Mouse (Mus musculus): Measurements from ENCODE around the gene Acta2. TPM values are rescaled to one million over a fixed set of nuclear protein-coding genes. Genes with fewer than 3 reads are reported as not detected.

Gene Acta2
- polyA plus RNA-seq, 1 experiment from 2014 or later: 11.9 TPM

GRCm38 (mm10) chr19:34291379-34291778 is 36.0 kb upstream of the Acta2 start:
- H3K4me3 ChIP-seq (ENCODE audit: low read depth, low read length): no peak overlapping the region
- 61% methylated on average over 8 of the region's 8 CpGs for WGBS
- H3K4me2 ChIP-seq (ENCODE audit: low read length): peak overlapping the region; percentile 83; the same call in 1 of the 2 replicates

GRCm38 (mm10) chr19:34290872-34291341 is 35.5 kb upstream of the Acta2 start:
- H3K27ac ChIP-seq (ENCODE audit: low read length): no peak overlapping the region
- H3K4me1 ChIP-seq (ENCODE audit: control insufficient read depth, insufficient read depth, low read length): peaks cover 13% of the 10 kb centered on the region
- 20% methylated on average over 15 of the region's 15 CpGs for whole genome bisulfite sequencing
- peak overlapping the region; percentile 38 for H3K4me3 ChIP-seq (ENCODE audit: low read depth, low read length)
- no peaks in the 10 kb centered on the region for H3K36me3 ChIP-seq (ENCODE audit: control insufficient read depth, insufficient read depth, low read length)
- H3K9me3 ChIP-seq (replicated peaks; ENCODE audit: control insufficient read depth, low read length, poor library complexity, severe bottlenecking): no peaks in the 10 kb centered on the region
- peak overlapping the region; percentile 83 for H3K4me2 ChIP-seq (ENCODE audit: low read length)
- ATAC-seq: no peak; the same call in 1 of the 2 replicates
- H3K9ac ChIP-seq (ENCODE audit: low read depth, low read length): peak overlapping the region; percentile 36; the same call in 1 of the 2 replicates
- H3K27me3 ChIP-seq (ENCODE audit: control insufficient read depth, insufficient read depth, low read depth, low read length): no peaks in the 10 kb centered on the region

More at GRCm38 (mm10) chr19:34291379-34291778, 36.0 kb upstream of the Acta2 start:
- Histone ChIP-seq H3K4me1 (ENCODE audit: control insufficient read depth, insufficient read depth, low read length) (peaks cover 13% of the 10 kb centered on the region), H3K36me3 (ENCODE audit: control insufficient read depth, insufficient read depth, low read length) (no peaks in the 10 kb centered on the region), H3K9ac (ENCODE audit: low read depth, low read length) (no peak overlapping the region), H3K27me3 (ENCODE audit: control insufficient read depth, insufficient read depth, low read depth, low read length) (no peaks in the 10 kb centered on the region), H3K27ac (ENCODE audit: low read length) (no peak overlapping the region), H3K9me3 (replicated peaks; ENCODE audit: control insufficient read depth, low read length, poor library complexity, severe bottlenecking) (no peaks in the 10 kb centered on the region)
- ATAC-seq: no peak

- peaks cover 13% of the 10 kb centered on the region for H3K4me1 ChIP-seq (ENCODE audit: control insufficient read depth, insufficient read depth, low read length)
- H3K9me3 ChIP-seq (replicated peaks; ENCODE audit: control insufficient read depth, low read length, poor library complexity, severe bottlenecking): no peaks in the 10 kb centered on the region
- H3K9ac ChIP-seq (ENCODE audit: low read depth, low read length): peak within 1 kb of the TSS; percentile 36; the same call in 1 of the 2 replicates
- peak; percentile 94 for ATAC-seq
- no peak within 1 kb of the TSS for H3K27ac ChIP-seq (ENCODE audit: low read length)
- no peaks in the 10 kb centered on the region for H3K36me3 ChIP-seq (ENCODE audit: control insufficient read depth, insufficient read depth, low read length)
- H3K4me2 ChIP-seq (ENCODE audit: low read length): peak within 1 kb of the TSS; percentile 83
- H3K4me3 ChIP-seq (ENCODE audit: low read depth, low read length): peak within 1 kb of the TSS; percentile 38
- 2% methylated on average over 18 of the region's 19 CpGs for WGBS
- H3K27me3 ChIP-seq (ENCODE audit: control insufficient read depth, insufficient read depth, low read depth, low read length): no peaks in the 10 kb centered on the region
Observed at GRCm38 (mm10) chr19:34289948-34290789, 34.8 kb upstream of the Acta2 start, which contains the start of gene Fas. Gene Fas, plus strand, starts transcription at chr19:34290666.

GRCm38 (mm10) chr19:34288696-34289095 is 33.3 kb upstream of the Acta2 start:
- 91% methylated on average over 1 of the region's 1 CpGs for WGBS
- H3K4me1 ChIP-seq (ENCODE audit: control insufficient read depth, insufficient read depth, low read length): peaks cover 13% of the 10 kb centered on the region
- ATAC-seq: no peak
- H3K27ac ChIP-seq (ENCODE audit: low read length): no peak overlapping the region
- no peak overlapping the region for H3K4me2 ChIP-seq (ENCODE audit: low read length)
- no peaks in the 10 kb centered on the region for H3K36me3 ChIP-seq (ENCODE audit: control insufficient read depth, insufficient read depth, low read length)
- H3K4me3 ChIP-seq (ENCODE audit: low read depth, low read length): no peak overlapping the region
- no peaks in the 10 kb centered on the region for H3K9me3 ChIP-seq (replicated peaks; ENCODE audit: control insufficient read depth, low read length, poor library complexity, severe bottlenecking)
- H3K9ac ChIP-seq (ENCODE audit: low read depth, low read length): no peak overlapping the region
- H3K27me3 ChIP-seq (ENCODE audit: control insufficient read depth, insufficient read depth, low read depth, low read length): no peaks in the 10 kb centered on the region

- H3K4me2 ChIP-seq (ENCODE audit: low read length): no peak overlapping the region
- H3K4me1 ChIP-seq (ENCODE audit: control insufficient read depth, insufficient read depth, low read length): peaks cover 13% of the 10 kb centered on the region
- ATAC-seq: no peak
- no peaks in the 10 kb centered on the region for H3K9me3 ChIP-seq (replicated peaks; ENCODE audit: control insufficient read depth, low read length, poor library complexity, severe bottlenecking)
- no peak overlapping the region for H3K4me3 ChIP-seq (ENCODE audit: low read depth, low read length)
- H3K27ac ChIP-seq (ENCODE audit: low read length): no peak overlapping the region
- H3K36me3 ChIP-seq (ENCODE audit: control insufficient read depth, insufficient read depth, low read length): no peaks in the 10 kb centered on the region
- no peak overlapping the region for H3K9ac ChIP-seq (ENCODE audit: low read depth, low read length)
- 83% methylated on average over 13 of the region's 13 CpGs for WGBS
- no peaks in the 10 kb centered on the region for H3K27me3 ChIP-seq (ENCODE audit: control insufficient read depth, insufficient read depth, low read depth, low read length)
Observed at GRCm38 (mm10) chr19:34287656-34288415, 32.4 kb upstream of the Acta2 start.

- H3K36me3 ChIP-seq (ENCODE audit: control insufficient read depth, insufficient read depth, low read length): no peaks in the 10 kb centered on the region
- H3K9ac ChIP-seq (ENCODE audit: low read depth, low read length): no peak overlapping the region
- no peak for ATAC-seq
- no peak overlapping the region for H3K4me3 ChIP-seq (ENCODE audit: low read depth, low read length)
- H3K4me1 ChIP-seq (ENCODE audit: control insufficient read depth, insufficient read depth, low read length): peaks cover 13% of the 10 kb centered on the region
- no peak overlapping the region for H3K27ac ChIP-seq (ENCODE audit: low read length)
- no peaks in the 10 kb centered on the region for H3K27me3 ChIP-seq (ENCODE audit: control insufficient read depth, insufficient read depth, low read depth, low read length)
- no peaks in the 10 kb centered on the region for H3K9me3 ChIP-seq (replicated peaks; ENCODE audit: control insufficient read depth, low read length, poor library complexity, severe bottlenecking)
- H3K4me2 ChIP-seq (ENCODE audit: low read length): no peak overlapping the region
Observed at GRCm38 (mm10) chr19:34287221-34287620, 31.8 kb upstream of the Acta2 start.

GRCm38 (mm10) chr19:34284826-34285225 is 29.4 kb upstream of the Acta2 start:
- H3K4me3 ChIP-seq (ENCODE audit: low read depth, low read length): no peak overlapping the region
- WGBS: 62% methylated on average over 2 of the region's 2 CpGs
- H3K4me2 ChIP-seq (ENCODE audit: low read length): no peak overlapping the region
- H3K27me3 ChIP-seq (ENCODE audit: control insufficient read depth, insufficient read depth, low read depth, low read length): no peaks in the 10 kb centered on the region
- no peak overlapping the region for H3K27ac ChIP-seq (ENCODE audit: low read length)
- peaks cover under 1% of the 10 kb centered on the region; the same call in 1 of the 2 replicates for H3K4me1 ChIP-seq (ENCODE audit: control insufficient read depth, insufficient read depth, low read length)
- H3K9ac ChIP-seq (ENCODE audit: low read depth, low read length): no peak overlapping the region
- no peaks in the 10 kb centered on the region for H3K36me3 ChIP-seq (ENCODE audit: control insufficient read depth, insufficient read depth, low read length)
- no peaks in the 10 kb centered on the region for H3K9me3 ChIP-seq (replicated peaks; ENCODE audit: control insufficient read depth, low read length, poor library complexity, severe bottlenecking)
- ATAC-seq: no peak

- no peak for ATAC-seq
- WGBS: 68% methylated on average over 10 of the region's 10 CpGs
- H3K4me2 ChIP-seq (ENCODE audit: low read length): 0 out of 2 replicates have a peak overlapping the region, but pooled peaks have one; percentile 11
Observed at GRCm38 (mm10) chr19:34284383-34284782, 29.0 kb upstream of the Acta2 start.

More at GRCm38 (mm10) chr19:34284383-34284782, 29.0 kb upstream of the Acta2 start:
- no peaks in the 10 kb centered on the region for H3K4me1 ChIP-seq (ENCODE audit: control insufficient read depth, insufficient read depth, low read length)
- H3K9me3 ChIP-seq (replicated peaks; ENCODE audit: control insufficient read depth, low read length, poor library complexity, severe bottlenecking): no peaks in the 10 kb centered on the region
- H3K27me3 ChIP-seq (ENCODE audit: control insufficient read depth, insufficient read depth, low read depth, low read length): no peaks in the 10 kb centered on the region
- no peak overlapping the region for H3K9ac ChIP-seq (ENCODE audit: low read depth, low read length)
- H3K27ac ChIP-seq (ENCODE audit: low read length): no peak overlapping the region
- H3K4me3 ChIP-seq (ENCODE audit: low read depth, low read length): no peak overlapping the region
- H3K36me3 ChIP-seq (ENCODE audit: control insufficient read depth, insufficient read depth, low read length): no peaks in the 10 kb centered on the region

Measured in midbrain, embryonic 16.5 days (tissue).